Mouse (Mus musculus): Measurements from ENCODE around the gene Plcl1. TPM values are rescaled to one million over a fixed set of nuclear protein-coding genes. Genes with fewer than 3 reads are reported as not detected.

Plcl1 gene
- total and polyA plus RNA-seq, 3 experiments, result 0.08 to 0.41 (median 0.13) TPM

DNA sequence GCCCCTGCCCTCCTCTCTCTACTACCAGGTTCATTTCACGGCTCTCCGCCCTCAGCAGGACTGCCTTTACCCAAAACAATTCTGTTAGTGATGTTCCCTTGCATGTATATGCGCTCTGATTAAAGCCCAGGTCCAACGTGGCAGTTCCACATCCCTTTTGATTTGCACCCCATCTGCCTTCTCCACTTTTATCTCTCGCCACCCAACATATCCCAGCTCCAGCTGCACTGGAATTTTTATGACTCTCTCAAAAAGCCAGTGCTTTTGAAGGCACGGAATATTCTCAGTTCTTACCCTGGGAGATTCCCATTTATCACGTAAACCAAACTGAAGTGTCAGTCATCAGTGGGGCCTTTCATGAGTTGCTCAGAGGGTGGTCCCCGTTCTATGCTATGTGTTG lies 200.7 kb downstream of the Plcl1 start:
- Histone ChIP-seq H3K9me3 (replicated peaks; ENCODE audit: low read length) (no peaks in the 10 kb centered on the region), H3K4me2 (ENCODE audit: insufficient read depth, low read depth, poor library complexity, severe bottlenecking) (no peak overlapping the region), H3K9ac (ENCODE audit: insufficient read depth, low read depth) (no peak overlapping the region), H3K27ac (ENCODE audit: insufficient read depth, low read depth) (no peak overlapping the region), H3K27me3 (replicated peaks) (no peaks in the 10 kb centered on the region), H3K79me2 (replicated peaks; ENCODE audit: control insufficient read depth, extremely low read depth, insufficient read depth, poor library complexity, severe bottlenecking) (no peaks in the 10 kb centered on the region), H3K36me3 (replicated peaks in 1 of 2; ENCODE audit: control insufficient read depth in 1 of 2, insufficient read depth in 1 of 2, low read length in 1 of 2) (no peaks in the 10 kb centered on the region), H3K4me3 (replicated peaks in 1 of 3; ENCODE audit: low read depth in 2 of 3, low read length in 2 of 3, poor library complexity in 1 of 3) (no peak overlapping the region), H3K4me1 (ENCODE audit: control insufficient read depth in 1 of 2, insufficient read depth in 2 of 2) (peaks cover 0 to 3% of the 10 kb centered on the region in 2 experiments; a peak in 1 of 4 replicates)
- TF ChIP-seq SIN3A (IDR thresholded peaks at IDR 0.05; ENCODE audit: low read length) (no peak), JUN (IDR thresholded peaks at IDR 0.05; ENCODE audit: insufficient read depth, low read depth, low read length) (no peak), E2F4 (IDR thresholded peaks at IDR 0.05; ENCODE audit: insufficient replicate concordance, low read depth, low read length) (no peak), HCFC1 (IDR thresholded peaks at IDR 0.05; ENCODE audit: low read depth, low read length) (no peak), ZMIZ1 (IDR thresholded peaks at IDR 0.05; ENCODE audit: low read depth, low read length) (no peak)
- dilution Hi-C loops (cut with MboI; ENCODE audit: extremely low pct_ligation_motif_present, extremely low pct_unique_long_range_greater_than_20kb, low sequenced_read_pairs) (no loop called here), in situ Hi-C loops (cut with MboI; ENCODE audit: low pct_ligation_motif_present, low pct_unique_long_range_greater_than_20kb, low sequenced_read_pairs) (no loop called here)
- no peak for DNase-seq (ENCODE audit: extremely low read depth)

DNA sequence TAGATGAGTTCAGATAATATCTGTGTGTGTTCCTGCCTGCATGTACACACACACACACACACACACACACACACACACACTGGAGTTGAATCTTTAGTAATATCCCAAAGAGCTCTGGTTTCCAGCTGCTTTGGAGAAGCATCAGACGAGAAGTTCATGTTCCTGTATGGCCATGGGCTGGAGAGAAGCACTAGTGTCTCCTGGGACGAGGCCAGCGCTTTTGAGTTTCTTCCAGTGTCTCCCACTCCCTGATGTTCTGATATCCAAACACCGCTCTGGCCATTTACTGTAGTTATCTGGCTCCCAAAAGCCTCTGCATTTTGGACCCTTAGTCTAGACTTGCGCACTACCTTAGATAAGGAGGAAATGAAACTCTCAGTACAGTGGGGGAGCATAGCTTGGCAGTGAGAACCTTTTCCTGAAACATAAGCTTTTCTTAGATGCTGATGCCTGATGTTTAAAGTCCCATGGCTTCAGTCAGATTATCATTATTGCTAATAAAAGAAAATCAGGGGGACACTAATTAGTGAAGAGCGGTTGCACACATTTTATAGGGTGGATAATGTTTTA lies 207.1 kb downstream of the Plcl1 start:
- Histone ChIP-seq H3K4me1 (ENCODE audit: control insufficient read depth in 1 of 2, insufficient read depth in 2 of 2) (peaks cover 3 to 9% of the 10 kb centered on the region in 2 experiments; a peak in 3 of 4 replicates), H3K36me3 (replicated peaks in 1 of 2; ENCODE audit: control insufficient read depth in 1 of 2, insufficient read depth in 1 of 2, low read length in 1 of 2) (no peaks in the 10 kb centered on the region), H3K9ac (ENCODE audit: insufficient read depth, low read depth) (no peak overlapping the region), H3K27ac (ENCODE audit: insufficient read depth, low read depth) (no peak overlapping the region), H3K27me3 (replicated peaks) (no peaks in the 10 kb centered on the region), H3K9me3 (replicated peaks; ENCODE audit: low read length) (no peaks in the 10 kb centered on the region), H3K4me2 (ENCODE audit: insufficient read depth, low read depth, poor library complexity, severe bottlenecking) (peak overlapping the region; percentile 36; the same call in 1 of the 2 replicates), H3K4me3 (replicated peaks in 1 of 3; ENCODE audit: low read depth in 2 of 3, low read length in 2 of 3, poor library complexity in 1 of 3) (no peak overlapping the region), H3K79me2 (replicated peaks; ENCODE audit: control insufficient read depth, extremely low read depth, insufficient read depth, poor library complexity, severe bottlenecking) (no peaks in the 10 kb centered on the region)
- peak; percentile 20 for DNase-seq (ENCODE audit: extremely low read depth)
- dilution Hi-C loops (cut with MboI; ENCODE audit: extremely low pct_ligation_motif_present, extremely low pct_unique_long_range_greater_than_20kb, low sequenced_read_pairs) (no loop called here), in situ Hi-C loops (cut with MboI; ENCODE audit: low pct_ligation_motif_present, low pct_unique_long_range_greater_than_20kb, low sequenced_read_pairs) (no loop called here)
- TF ChIP-seq ZNF384 (IDR thresholded peaks at IDR 0.05; ENCODE audit: low read depth, low read length) (no peak), KAT2A (IDR thresholded peaks at IDR 0.05; ENCODE audit: insufficient replicate concordance, low read length) (no peak), ETS1 (conservative IDR thresholded peaks at IDR 0.05; ENCODE audit: low read depth, low read length) (no peak), USF2 (conservative IDR thresholded peaks at IDR 0.05; ENCODE audit: low read depth, low read length) (no peak), SMC3 (IDR thresholded peaks at IDR 0.05; ENCODE audit: low read depth, low read length) (no peak), E2F4 (IDR thresholded peaks at IDR 0.05; ENCODE audit: insufficient replicate concordance, low read depth, low read length) (no peak), MAFK (IDR thresholded peaks at IDR 0.05; ENCODE audit: insufficient replicate concordance, low read length) (no peak), IRF4 (IDR thresholded peaks at IDR 0.05; ENCODE audit: low read depth, low read length) (peak; percentile 61; the same call in 1 of the 2 replicates), EP300 (IDR thresholded peaks at IDR 0.05; ENCODE audit: low read length) (peak; percentile 64; the same call in 1 of the 2 replicates), TCF12 (IDR thresholded peaks at IDR 0.05; ENCODE audit: low read depth, low read length) (no peak)

Data from CH12.LX (cell line).